Mouse (Mus musculus): Measurements from ENCODE around the gene Alkal2. TPM values are rescaled to one million over a fixed set of nuclear protein-coding genes. Genes with fewer than 3 reads are reported as not detected.
A peak's percentile ranks its signal among the peaks of the same experiment; 100 is the strongest.

The Alkal2 gene
- polyA plus RNA-seq, 1 experiment from 2014 or later, result 0.25 TPM

DNA sequence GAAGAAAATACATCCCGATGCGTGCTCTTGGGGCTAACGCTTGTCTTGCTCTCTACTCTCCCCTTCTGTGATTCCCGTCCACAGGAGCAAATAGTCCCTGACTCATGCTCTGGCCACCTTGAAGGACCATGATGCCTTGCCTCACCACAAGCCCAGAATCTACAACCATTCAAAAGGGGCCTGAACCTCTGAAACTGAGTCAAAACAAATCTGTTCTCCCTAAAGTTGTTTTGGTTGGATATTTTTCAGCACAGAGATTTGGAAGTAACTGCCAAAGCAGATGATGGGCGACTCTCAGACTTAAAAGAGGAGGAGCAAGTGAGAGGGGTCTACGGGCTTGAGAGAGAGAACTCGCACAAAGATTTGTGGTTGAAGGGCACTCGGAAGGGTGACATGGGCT, 26.7 kb downstream of the Alkal2 start:
- ATAC-seq (ENCODE audit: low read depth), result no peak
- H3K4me3 ChIP-seq (ENCODE audit: low read length), result peak overlapping the region; percentile 73
- no peaks in the 10 kb centered on the region for H3K9me3 ChIP-seq (ENCODE audit: control insufficient read depth, low read length)
- peak overlapping the region; percentile 79 for H3K4me2 ChIP-seq (ENCODE audit: low read depth, low read length)
- no peaks in the 10 kb centered on the region for H3K36me3 ChIP-seq (ENCODE audit: control insufficient read depth, insufficient read depth, low read length)
- 9% methylated on average over 8 of the region's 8 CpGs for WGBS
- H3K27me3 ChIP-seq (ENCODE audit: control insufficient read depth, insufficient read depth, low read depth, low read length), result no peaks in the 10 kb centered on the region
- H3K27ac ChIP-seq (ENCODE audit: low read length), result peak overlapping the region; percentile 41; the same call in 1 of the 2 replicates
- peak overlapping the region; percentile 93 for H3K9ac ChIP-seq (ENCODE audit: low read length)
- peaks cover 12% of the 10 kb centered on the region for H3K4me1 ChIP-seq (replicated peaks; ENCODE audit: control insufficient read depth, insufficient read depth, low read length)

DNA sequence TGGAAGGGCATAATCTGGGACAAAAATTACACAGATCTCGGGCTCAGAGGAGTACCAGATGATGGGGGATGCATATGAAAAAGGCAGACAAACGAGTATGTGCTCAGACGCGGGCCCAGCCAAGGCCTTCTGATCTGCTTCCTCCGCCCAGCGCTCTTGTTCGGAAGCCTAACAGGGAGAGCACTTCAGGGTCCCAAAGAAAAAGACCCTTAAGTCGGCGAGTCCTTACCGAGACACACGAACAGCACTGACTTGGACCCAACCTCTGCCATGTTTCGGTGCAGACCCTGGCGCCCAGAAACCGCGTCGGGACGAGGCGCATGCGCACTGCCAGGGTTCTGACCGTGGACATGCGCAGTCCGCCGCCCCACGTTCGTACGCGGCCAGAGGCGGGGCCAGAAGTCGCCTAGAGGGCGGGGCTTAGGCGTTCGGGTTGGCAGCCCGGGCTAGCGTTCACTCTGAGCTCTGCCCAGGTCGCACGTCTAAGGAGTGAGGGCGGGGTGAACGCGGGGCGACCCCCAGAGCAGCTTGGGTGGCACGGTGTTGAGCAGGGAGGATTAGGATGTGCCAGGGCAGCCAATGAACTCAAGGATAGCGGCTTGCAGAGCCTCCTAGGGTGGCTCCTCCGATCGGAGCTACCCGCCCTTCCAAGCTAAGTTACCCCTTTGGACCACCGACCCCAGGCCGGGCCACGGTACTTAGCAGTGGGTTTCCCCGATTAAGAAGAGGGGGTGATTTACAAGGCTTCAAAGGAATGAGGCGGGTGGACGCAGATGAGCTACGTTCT, 27.3 kb downstream of the Alkal2 start, which contains the start of the genes Acp1 and Sh3yl1:
Acp1 (minus strand) TSS at position 329 of the 787 bp plus-strand sequence.
Sh3yl1 (plus strand) TSS at position 408 of the 787 bp plus-strand sequence.
- Histone ChIP-seq H3K36me3 (ENCODE audit: control insufficient read depth, insufficient read depth, low read length) (no peaks in the 10 kb centered on the region), H3K27me3 (ENCODE audit: control insufficient read depth, insufficient read depth, low read depth, low read length) (no peaks in the 10 kb centered on the region), H3K4me1 (replicated peaks; ENCODE audit: control insufficient read depth, insufficient read depth, low read length) (peaks cover 12% of the 10 kb centered on the region), H3K9me3 (ENCODE audit: control insufficient read depth, low read length) (no peaks in the 10 kb centered on the region), H3K4me2 (ENCODE audit: low read depth, low read length) (peak within 1 kb of the TSS; percentile 97), H3K27ac (ENCODE audit: low read length) (peak within 1 kb of the TSS; percentile 41), H3K4me3 (ENCODE audit: low read length) (peak within 1 kb of the TSS; percentile 73), H3K9ac (ENCODE audit: low read length) (peak within 1 kb of the TSS; percentile 93)
- WGBS, result 0% methylated on average over 52 of the region's 52 CpGs
- peak; percentile 99 for ATAC-seq (ENCODE audit: low read depth)

DNA sequence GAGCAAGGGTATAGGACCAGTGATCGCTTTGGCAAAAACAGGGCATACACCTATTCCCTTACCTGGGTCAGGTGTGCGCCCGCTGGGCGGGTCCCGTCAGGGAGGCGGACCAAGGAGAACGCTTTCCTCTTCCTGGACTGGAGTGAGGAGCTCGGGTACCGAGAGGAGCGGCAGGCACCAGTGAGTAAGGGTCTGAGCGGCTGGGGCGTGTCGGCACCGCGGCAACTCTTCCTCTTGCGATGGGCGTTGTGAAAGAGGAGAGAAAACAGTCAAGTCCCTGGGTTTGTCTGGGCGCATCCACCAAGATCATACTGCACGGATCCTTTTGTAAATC, 27.9 kb downstream of the Alkal2 start:
- peak overlapping the region; percentile 97 for H3K4me2 ChIP-seq (ENCODE audit: low read depth, low read length)
- no peaks in the 10 kb centered on the region for H3K9me3 ChIP-seq (ENCODE audit: control insufficient read depth, low read length)
- under 1% methylated on average over 19 of the region's 19 CpGs for WGBS
- ATAC-seq (ENCODE audit: low read depth), result peak; percentile 77
- H3K27me3 ChIP-seq (ENCODE audit: control insufficient read depth, insufficient read depth, low read depth, low read length), result no peaks in the 10 kb centered on the region
- H3K4me3 ChIP-seq (ENCODE audit: low read length), result peak overlapping the region; percentile 73
- peak overlapping the region; percentile 93 for H3K9ac ChIP-seq (ENCODE audit: low read length)
- no peaks in the 10 kb centered on the region for H3K36me3 ChIP-seq (ENCODE audit: control insufficient read depth, insufficient read depth, low read length)
- peaks cover 12% of the 10 kb centered on the region for H3K4me1 ChIP-seq (replicated peaks; ENCODE audit: control insufficient read depth, insufficient read depth, low read length)
- peak overlapping the region; percentile 23 for H3K27ac ChIP-seq (ENCODE audit: low read length)

DNA sequence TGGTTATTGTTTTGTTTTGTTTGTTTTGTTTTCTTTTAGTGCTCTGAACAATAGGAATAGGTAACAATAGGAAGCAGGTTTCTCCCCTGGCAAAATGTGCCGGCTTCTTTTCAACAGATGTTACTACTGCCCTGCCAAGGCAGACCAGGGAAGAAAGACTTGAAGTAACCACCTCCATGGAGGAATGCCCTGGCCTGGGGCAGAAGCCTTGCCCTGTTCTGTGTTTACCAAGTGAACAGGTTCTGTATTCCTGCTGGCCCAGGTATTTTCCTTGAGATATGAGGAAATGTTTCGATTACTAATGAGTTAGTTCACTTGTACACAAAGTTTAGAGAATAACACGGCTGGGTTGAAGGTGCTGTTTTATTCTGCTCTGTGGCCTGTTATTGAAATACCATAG, 28.7 kb downstream of the Alkal2 start:
- Histone ChIP-seq H3K9ac (ENCODE audit: low read length) (no peak overlapping the region; the same call in 1 of the 2 replicates), H3K36me3 (ENCODE audit: control insufficient read depth, insufficient read depth, low read length) (no peaks in the 10 kb centered on the region), H3K27ac (ENCODE audit: low read length) (no peak overlapping the region), H3K4me3 (ENCODE audit: low read length) (peak overlapping the region; percentile 73; the same call in 1 of the 2 replicates), H3K4me2 (ENCODE audit: low read depth, low read length) (peak overlapping the region; percentile 97), H3K9me3 (ENCODE audit: control insufficient read depth, low read length) (no peaks in the 10 kb centered on the region), H3K27me3 (ENCODE audit: control insufficient read depth, insufficient read depth, low read depth, low read length) (no peaks in the 10 kb centered on the region), H3K4me1 (replicated peaks; ENCODE audit: control insufficient read depth, insufficient read depth, low read length) (peaks cover 12% of the 10 kb centered on the region)
- ATAC-seq (ENCODE audit: low read depth), result no peak
- 54% methylated on average over 3 of the region's 3 CpGs for WGBS

DNA sequence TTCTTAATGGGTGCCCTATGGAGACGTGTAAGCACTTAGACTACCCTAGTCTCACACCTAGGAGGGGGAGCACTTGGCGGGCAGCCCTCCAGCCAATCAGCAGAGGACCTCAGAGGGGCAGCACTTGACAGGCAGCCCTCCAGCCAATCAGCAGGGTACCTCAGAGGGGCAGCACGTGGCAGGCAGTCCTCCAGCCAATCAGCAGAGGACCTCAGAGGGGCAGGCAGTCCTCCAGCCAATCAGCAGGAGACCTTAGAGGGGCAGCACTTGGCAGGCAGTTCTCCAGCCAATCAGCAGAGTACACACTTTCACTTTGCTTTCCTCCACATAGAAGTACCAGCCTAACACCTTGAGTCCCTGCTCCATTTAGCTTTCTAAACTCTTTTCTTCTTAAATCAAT, 38.3 kb downstream of the Alkal2 start:
- Histone ChIP-seq H3K36me3 (ENCODE audit: control insufficient read depth, insufficient read depth, low read length) (no peaks in the 10 kb centered on the region), H3K9ac (ENCODE audit: low read length) (no peak overlapping the region), H3K27ac (ENCODE audit: low read length) (no peak overlapping the region), H3K4me3 (ENCODE audit: low read length) (no peak overlapping the region), H3K27me3 (ENCODE audit: control insufficient read depth, insufficient read depth, low read depth, low read length) (no peaks in the 10 kb centered on the region), H3K4me1 (replicated peaks; ENCODE audit: control insufficient read depth, insufficient read depth, low read length) (no peaks in the 10 kb centered on the region), H3K4me2 (ENCODE audit: low read depth, low read length) (no peak overlapping the region), H3K9me3 (ENCODE audit: control insufficient read depth, low read length) (no peaks in the 10 kb centered on the region)
- no peak; the same call in 1 of the 2 replicates for ATAC-seq (ENCODE audit: low read depth)
- 67% methylated on average over 3 of the region's 3 CpGs for WGBS

DNA sequence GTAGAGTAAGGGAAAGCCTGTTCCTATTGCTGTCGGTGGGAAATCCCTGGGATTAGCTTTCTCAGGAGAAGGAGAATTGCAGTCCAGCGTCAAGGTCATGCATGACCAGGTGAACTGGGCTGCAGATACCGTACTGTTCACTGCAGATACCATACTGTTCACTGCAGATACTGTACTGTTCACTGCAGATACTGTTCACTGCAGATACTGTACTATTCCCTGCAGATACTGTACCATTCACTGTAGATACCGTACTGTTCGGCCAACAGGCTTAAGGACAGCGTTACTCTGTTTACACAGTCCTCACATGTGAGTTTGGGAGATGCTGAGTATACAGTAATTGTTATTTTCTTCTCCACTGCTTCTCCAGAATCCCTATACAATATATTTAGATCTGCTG, 44.1 kb downstream of the Alkal2 start:
- Histone ChIP-seq H3K4me1 (replicated peaks; ENCODE audit: control insufficient read depth, insufficient read depth, low read length) (no peaks in the 10 kb centered on the region), H3K9me3 (ENCODE audit: control insufficient read depth, low read length) (no peaks in the 10 kb centered on the region), H3K27ac (ENCODE audit: low read length) (no peak overlapping the region), H3K4me2 (ENCODE audit: low read depth, low read length) (no peak overlapping the region), H3K27me3 (ENCODE audit: control insufficient read depth, insufficient read depth, low read depth, low read length) (no peaks in the 10 kb centered on the region), H3K9ac (ENCODE audit: low read length) (no peak overlapping the region), H3K4me3 (ENCODE audit: low read length) (no peak overlapping the region), H3K36me3 (ENCODE audit: control insufficient read depth, insufficient read depth, low read length) (no peaks in the 10 kb centered on the region)
- no peak for ATAC-seq (ENCODE audit: low read depth)
- 86% methylated on average over 6 of the region's 6 CpGs for WGBS

DNA sequence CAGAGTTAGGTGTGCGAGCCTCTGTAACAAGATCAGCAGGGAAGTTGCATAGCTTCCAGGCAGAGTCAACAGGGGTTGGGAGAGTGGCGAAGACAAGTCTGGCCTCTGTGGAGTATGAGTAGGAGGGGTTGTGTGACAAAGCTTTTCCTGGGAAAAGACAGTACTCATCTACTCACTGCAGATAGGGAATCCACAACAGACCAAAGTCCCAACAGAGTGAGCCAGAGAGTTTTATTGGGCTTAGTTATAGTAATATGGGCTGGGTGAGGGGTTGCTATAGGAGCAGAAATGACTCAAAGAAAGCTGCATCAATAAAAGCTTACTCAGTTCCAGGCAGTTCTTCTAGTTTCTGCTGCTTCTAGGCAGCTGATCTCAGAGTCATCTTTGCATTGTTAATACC, 49.2 kb downstream of the Alkal2 start:
- no peak overlapping the region for H3K4me3 ChIP-seq (ENCODE audit: low read length)
- no peaks in the 10 kb centered on the region for H3K27me3 ChIP-seq (ENCODE audit: control insufficient read depth, insufficient read depth, low read depth, low read length)
- no peaks in the 10 kb centered on the region for H3K4me1 ChIP-seq (replicated peaks; ENCODE audit: control insufficient read depth, insufficient read depth, low read length)
- no peak overlapping the region for H3K4me2 ChIP-seq (ENCODE audit: low read depth, low read length)
- H3K36me3 ChIP-seq (ENCODE audit: control insufficient read depth, insufficient read depth, low read length), result no peaks in the 10 kb centered on the region
- ATAC-seq (ENCODE audit: low read depth), result no peak
- no peak overlapping the region for H3K27ac ChIP-seq (ENCODE audit: low read length)
- WGBS, result 77% methylated on average over 2 of the region's 2 CpGs
- H3K9me3 ChIP-seq (ENCODE audit: control insufficient read depth, low read length), result no peaks in the 10 kb centered on the region
- no peak overlapping the region for H3K9ac ChIP-seq (ENCODE audit: low read length)

DNA sequence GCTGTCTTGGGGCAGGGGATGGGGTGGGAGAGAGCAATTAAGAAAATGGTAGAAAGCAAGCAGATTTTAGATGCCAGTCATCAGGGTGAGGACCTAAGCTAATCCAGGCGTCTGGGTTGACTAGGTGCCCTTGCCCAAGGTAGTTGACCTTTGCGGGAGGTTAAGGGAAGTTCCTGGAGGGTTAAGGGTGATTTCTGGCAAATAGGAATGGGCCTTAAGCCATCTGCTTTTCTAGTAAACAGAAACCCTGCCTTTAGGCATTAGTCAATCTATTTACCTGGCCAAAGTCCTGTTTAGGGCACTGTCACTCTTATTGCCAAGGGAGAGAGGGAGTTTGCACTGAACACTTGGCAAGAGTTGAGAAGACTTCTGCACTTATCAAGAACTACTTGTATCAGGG, 52.8 kb downstream of the Alkal2 start:
- H3K4me2 ChIP-seq (ENCODE audit: low read depth, low read length), result no peak overlapping the region
- 0 out of 2 replicates have a peak, but pooled peaks cover 2% of the 10 kb centered on the region for H3K36me3 ChIP-seq (ENCODE audit: control insufficient read depth, insufficient read depth, low read length)
- no peak for ATAC-seq (ENCODE audit: low read depth)
- H3K27me3 ChIP-seq (ENCODE audit: control insufficient read depth, insufficient read depth, low read depth, low read length), result no peaks in the 10 kb centered on the region
- 76% methylated on average over 2 of the region's 2 CpGs for WGBS
- H3K4me3 ChIP-seq (ENCODE audit: low read length), result no peak overlapping the region
- H3K4me1 ChIP-seq (replicated peaks; ENCODE audit: control insufficient read depth, insufficient read depth, low read length), result no peaks in the 10 kb centered on the region
- H3K27ac ChIP-seq (ENCODE audit: low read length), result no peak overlapping the region
- H3K9ac ChIP-seq (ENCODE audit: low read length), result no peak overlapping the region
- no peaks in the 10 kb centered on the region for H3K9me3 ChIP-seq (ENCODE audit: control insufficient read depth, low read length)

Data from lung, embryonic 16.5 days (tissue).